Mouse (Mus musculus) regulatory T cell (primary cell): ENCODE measurements around the gene Gas7.

Source experiments
- in situ Hi-C: fragments of 300-600 bp; cut with MboI, MseI; formaldehyde crosslinking; loops from one replicate; pipeline ENCODE4 v1.15.1; 2025; ENCODE audit warnings: high pct_unique_total_duplicates

The Gas7 gene

GRCm38 (mm10) chr11:67533151-67533550 is 77.9 kb downstream of the Gas7 start:
- in situ Hi-C loops = no loop called here

GRCm38 (mm10) chr11:67535703-67536102 is 80.5 kb downstream of the Gas7 start:
- in situ Hi-C loops = no loop called here

- in situ Hi-C loops = no loop called here
Measured at GRCm38 (mm10) chr11:67536413-67536812, 81.2 kb downstream of the Gas7 start.

GRCm38 (mm10) chr11:67537353-67537752 is 82.1 kb downstream of the Gas7 start:
- in situ Hi-C loops = no loop called here

- in situ Hi-C loops = no loop called here
Measured at GRCm38 (mm10) chr11:67538557-67538956, 83.3 kb downstream of the Gas7 start.

GRCm38 (mm10) chr11:67544656-67545432 is 89.6 kb downstream of the Gas7 start:
- in situ Hi-C loops = no loop called here

GRCm38 (mm10) chr11:67546582-67546981 is 91.3 kb downstream of the Gas7 start:
- in situ Hi-C loops = no loop called here

GRCm38 (mm10) chr11:67549306-67549705 is 94.1 kb downstream of the Gas7 start:
- in situ Hi-C loops = no loop called here

- in situ Hi-C loops = no loop called here
Measured at GRCm38 (mm10) chr11:67549762-67550488, 94.7 kb downstream of the Gas7 start.

GRCm38 (mm10) chr11:67552400-67552799 is 97.2 kb downstream of the Gas7 start:
- in situ Hi-C loops = no loop called here

GRCm38 (mm10) chr11:67554276-67554675 is 99.0 kb downstream of the Gas7 start:
- in situ Hi-C loops = no loop called here

GRCm38 (mm10) chr11:67556360-67556759 is 101.1 kb downstream of the Gas7 start:
- in situ Hi-C loops = no loop called here

- in situ Hi-C loops = no loop called here
Measured at GRCm38 (mm10) chr11:67558772-67559448, 103.7 kb downstream of the Gas7 start.

- in situ Hi-C loops = no loop called here
Measured at GRCm38 (mm10) chr11:67559522-67559921, 104.3 kb downstream of the Gas7 start.

- in situ Hi-C loops = no loop called here
Measured at GRCm38 (mm10) chr11:67561631-67562030, 106.4 kb downstream of the Gas7 start.

- in situ Hi-C loops = no loop called here
Measured at GRCm38 (mm10) chr11:67563141-67563540, 107.9 kb downstream of the Gas7 start.

GRCm38 (mm10) chr11:67564003-67564637 is 108.9 kb downstream of the Gas7 start:
- in situ Hi-C loops = no loop called here

- in situ Hi-C loops = no loop called here
Measured at GRCm38 (mm10) chr11:67565512-67565911, 110.3 kb downstream of the Gas7 start.

- in situ Hi-C loops = no loop called here
Measured at GRCm38 (mm10) chr11:67566704-67567103, 111.5 kb downstream of the Gas7 start.

GRCm38 (mm10) chr11:67567184-67567583 is 111.9 kb downstream of the Gas7 start:
- in situ Hi-C loops = no loop called here

GRCm38 (mm10) chr11:67567991-67568390 is 112.8 kb downstream of the Gas7 start:
- in situ Hi-C loops = no loop called here

- in situ Hi-C loops = no loop called here
Measured at GRCm38 (mm10) chr11:67568815-67569214, 113.6 kb downstream of the Gas7 start.
